Comparison of ENCODE assay signal across 20 mouse cellular contexts in the genomic region with DNA sequence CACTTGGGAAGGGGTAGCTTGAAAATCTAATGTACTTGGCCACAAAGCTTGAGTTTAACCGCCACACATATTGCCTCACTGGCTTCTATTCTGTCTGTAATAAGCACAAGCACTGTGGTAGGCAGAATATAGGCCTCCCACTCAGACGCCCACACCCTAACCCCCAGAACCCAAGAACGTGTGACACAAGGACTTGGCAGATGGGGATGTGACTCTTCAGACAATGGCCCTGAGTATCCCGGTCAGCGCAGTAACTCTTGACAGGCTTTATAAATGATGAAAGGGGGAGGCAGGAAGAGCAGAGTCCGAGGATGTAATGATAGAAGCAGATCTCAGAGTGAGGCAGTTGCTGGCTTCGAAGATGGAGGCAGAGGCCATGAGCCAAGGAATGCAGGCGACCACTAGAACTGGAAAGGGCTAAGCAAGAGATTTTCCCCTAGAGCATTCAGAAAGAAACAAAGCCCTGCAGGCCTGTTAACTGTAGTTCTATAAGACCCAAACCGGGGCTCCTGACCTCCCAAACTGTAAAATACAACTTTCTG. TPM values are rescaled to one million over a fixed set of nuclear protein-coding genes. Genes with fewer than 3 reads are reported as not detected.
DNase-seq lines count a peak whose midpoint lies in the region; ATAC-seq and TF ChIP-seq lines count a peak whose summit lies in the region.
"Had no signal": no experiment of that assay in that cellular context is flagged by ENCODE, and none has a peak within 500 bp of the region (broad histone marks: within the 10 kb centered on the region; RNA-seq: fewer than 3 reads in every experiment).

No protein-coding gene starts in this region.

- ATAC-seq in limb, embryonic 15.5 days (ENCODE audit: insufficient number of reproducible peaks, low FRiP score, low TSS enrichment, low read depth), result 0 out of 2 replicates have a peak, but pooled peaks have one; percentile 12
- ATAC-seq: CD4-positive, CD25-positive, alpha-beta regulatory T cell, adult 4 months; forebrain, embryonic 13.5 days; intestine, embryonic 15.5 days had no signal

- H3K9me3 ChIP-seq in limb, embryonic 15.5 days, result no peaks in the 10 kb centered on the region
- no peaks in the 10 kb centered on the region for H3K9me3 ChIP-seq in limb, embryonic 10.5 days (replicated peaks)
- H3K9me3 ChIP-seq: forebrain, embryonic 13.5 days; heart, embryonic 12.5 days; hindbrain, embryonic 15.5 days; intestine, embryonic 15.5 days; liver, embryonic 15.5 days; stomach, embryonic 15.5 days had no signal

- H3K4me3 ChIP-seq in heart, adult 2 months, result no peak overlapping the region
- no peak overlapping the region for H3K4me3 ChIP-seq in limb, embryonic 15.5 days
- H3K4me3 ChIP-seq in limb, embryonic 10.5 days, result no peak overlapping the region
- H3K4me3 ChIP-seq: erythroblast, embryonic 14.5 days; forebrain, embryonic 13.5 days; heart, embryonic 12.5 days; hindbrain, embryonic 15.5 days; intestine, embryonic 15.5 days; liver, embryonic 15.5 days; stomach, embryonic 15.5 days had no signal

- no peaks in the 10 kb centered on the region for H3K27me3 ChIP-seq in heart, adult 2 months (ENCODE audit: control insufficient read depth, insufficient read depth, low read length)
- H3K27me3 ChIP-seq in limb, embryonic 15.5 days, result no peaks in the 10 kb centered on the region
- H3K27me3 ChIP-seq in limb, embryonic 10.5 days (ENCODE audit: low read depth, poor library complexity, severe bottlenecking), result no peaks in the 10 kb centered on the region
- H3K27me3 ChIP-seq: forebrain, embryonic 13.5 days; hindbrain, embryonic 15.5 days; intestine, embryonic 15.5 days; liver, embryonic 15.5 days; stomach, embryonic 15.5 days had no signal

- no peak overlapping the region for H3K4me2 ChIP-seq in limb, embryonic 15.5 days
- H3K4me2 ChIP-seq: forebrain, embryonic 13.5 days; heart, embryonic 12.5 days; hindbrain, embryonic 15.5 days; intestine, embryonic 15.5 days; liver, embryonic 15.5 days; stomach, embryonic 15.5 days had no signal

- DNase-seq in adrenal gland, adult 2 months, result peak; percentile 60
- no peak for DNase-seq in adrenal gland, adult 18-20 months (ENCODE audit: low spot score in 2 of 2)
- peak; percentile 28 for DNase-seq in heart, postnatal 4 days
- no peak for DNase-seq in heart, adult 2 months
- DNase-seq in limb, embryonic 10.5 days (ENCODE audit: low spot score), result no peak
- DNase-seq in 3T3-L1 (ENCODE audit: low read depth, low spot score), result peak; percentile 59
- DNase-seq in spleen, postnatal 10 days (ENCODE audit: low spot score in 2 of 2), result no peak
- DNase-seq: cerebellum, adult 9-11 months; layer of hippocampus, postnatal 36 days; right cerebral cortex, postnatal 14 days; thymus, adult 2 months had no signal

- no peak overlapping the region for H3K9ac ChIP-seq in heart, adult 2 months (ENCODE audit: low read depth, low read length)
- H3K9ac ChIP-seq in limb, embryonic 15.5 days, result no peak overlapping the region
- H3K9ac ChIP-seq: forebrain, embryonic 13.5 days; heart, embryonic 12.5 days; hindbrain, embryonic 15.5 days; intestine, embryonic 15.5 days; liver, embryonic 15.5 days; stomach, embryonic 15.5 days had no signal

- intact Hi-C loops in heart, adult 2 months (cut with DNase I), result no loop called here

- H3K79me2 ChIP-seq in heart, adult 2 months (replicated peaks; ENCODE audit: control insufficient read depth, insufficient read depth, low read length), result no peaks in the 10 kb centered on the region

- H3K36me3 ChIP-seq in heart, adult 2 months (ENCODE audit: control insufficient read depth, insufficient read depth, low read length), result no peaks in the 10 kb centered on the region
- no peaks in the 10 kb centered on the region for H3K36me3 ChIP-seq in limb, embryonic 15.5 days
- no peaks in the 10 kb centered on the region for H3K36me3 ChIP-seq in limb, embryonic 10.5 days
- H3K36me3 ChIP-seq: heart, embryonic 12.5 days; hindbrain, embryonic 15.5 days; intestine, embryonic 15.5 days; liver, embryonic 15.5 days; stomach, embryonic 15.5 days had no signal

- no peak overlapping the region for H3K27ac ChIP-seq in heart, adult 2 months
- H3K27ac ChIP-seq in limb, embryonic 15.5 days, result no peak overlapping the region
- no peak overlapping the region for H3K27ac ChIP-seq in limb, embryonic 10.5 days
- H3K27ac ChIP-seq: forebrain, embryonic 13.5 days; hindbrain, embryonic 15.5 days; intestine, embryonic 15.5 days; liver, embryonic 15.5 days; stomach, embryonic 15.5 days had no signal

- WGBS in heart, adult 2 months, result 64% methylated on average over 9 of the region's 9 CpGs
- 61% methylated on average over 9 of the region's 9 CpGs for WGBS in limb, embryonic 15.5 days
- 82% methylated on average over 9 of the region's 9 CpGs for WGBS in limb, embryonic 10.5 days

- no peak for TF ChIP-seq EP300 in heart, adult 2 months (IDR thresholded peaks at IDR 0.05; ENCODE audit: insufficient read depth, low read depth, low read length)

- no peak for TF ChIP-seq POLR2A in heart, adult 2 months (IDR thresholded peaks at IDR 0.05; ENCODE audit: insufficient read depth, low read depth, low read length)

- TF ChIP-seq CTCF in heart, adult 2 months (IDR thresholded peaks at IDR 0.05), result no peak

- H3K4me1 ChIP-seq in heart, adult 2 months (ENCODE audit: control insufficient read depth, insufficient read depth, low read length), result peaks cover 5% of the 10 kb centered on the region; the same call in 1 of the 2 replicates
- H3K4me1 ChIP-seq in limb, embryonic 15.5 days, result peaks cover 10% of the 10 kb centered on the region
- H3K4me1 ChIP-seq in limb, embryonic 10.5 days, result peaks cover 13% of the 10 kb centered on the region
- H3K4me1 ChIP-seq: hindbrain, embryonic 15.5 days; intestine, embryonic 15.5 days; liver, embryonic 15.5 days; stomach, embryonic 15.5 days had no signal

RNA-seq across cellular contexts. Expression of gene Rbpj, which starts 20.1 kb away (rescaled TPM):
- 10 to 100 TPM; 25.8 to 40.7 TPM for total RNA-seq in adrenal gland, adult 2 months (2021)
- 7.0 and 7.9 TPM in 2 replicates for polyA plus RNA-seq in adrenal gland, adult 2 months (2012; rRNA removed)
- 10 to 100 TPM; 28.2 to 31.3 TPM for total RNA-seq in adrenal gland, adult 18-20 months (2021)
- total RNA-seq in heart, postnatal 4 days (2021), result 10 to 100 TPM; 36.7 to 42.4 TPM
- total RNA-seq in heart, adult 2 months (2021), result 10 to 100 TPM; 22.1 to 29.6 TPM
- 13.5 and 18.1 TPM in 2 replicates for polyA plus RNA-seq in heart, adult 2 months (2012; rRNA removed)
- 35.6 and 36.5 TPM in 2 replicates for polyA plus RNA-seq in limb, embryonic 15.5 days (2015; fragmentation: Nextera tagmentation; extraction: Ambion mirVana)
- polyA plus RNA-seq in limb, embryonic 10.5 days (2016; fragmentation: Nextera tagmentation; extraction: Ambion mirVana), result 36.1 and 45.1 TPM in 2 replicates

Comparison
In these comparisons a context has a peak if more than half of its experiments do, and no peak if none do; other contexts are left out.
1. DNase-seq: peak in adrenal gland, adult 2 months (single experiment), heart, postnatal 4 days (single experiment) and 3T3-L1 (single experiment); none in adrenal gland, adult 18-20 months (0 of 2), heart, adult 2 months (0 of 2), limb, embryonic 10.5 days (single experiment) and spleen, postnatal 10 days (0 of 2).